Mouse (Mus musculus): ENCODE results near the gene Tmem18. TPM values are rescaled to one million over a fixed set of nuclear protein-coding genes. Genes with fewer than 3 reads are reported as not detected.

Gene Tmem18
- 12.5 and 16.3 TPM in 2 replicates for total RNA-seq (2015)
- 13.2 and 15.0 TPM in 2 replicates for total RNA-seq (2017)

DNA sequence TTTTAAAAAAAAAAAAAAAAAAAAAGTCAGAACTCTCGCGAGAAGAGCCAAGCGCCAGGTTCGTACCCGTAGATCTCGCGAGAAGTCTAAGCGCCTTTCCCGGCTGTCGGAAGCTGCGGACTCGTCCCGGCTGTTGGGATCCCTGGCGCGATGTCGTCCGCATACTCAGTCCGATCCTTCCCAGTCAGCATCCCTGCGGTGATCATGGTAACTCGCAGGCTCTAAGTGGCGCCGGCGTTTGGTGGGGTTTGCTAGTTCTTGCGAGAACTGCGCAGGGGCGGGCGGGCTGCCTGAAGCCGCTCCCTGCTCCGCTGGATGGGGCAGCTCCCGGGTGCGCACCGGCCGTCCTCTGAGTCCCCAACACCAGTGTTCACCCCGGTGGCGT is at the start of gene Tmem18:
Tmem18 (plus strand) TSS at position 71 of the 385 bp plus-strand sequence.
- peak; percentile 88 for ATAC-seq (replicated peaks; ENCODE audit: poor library complexity)

- ATAC-seq (replicated peaks; ENCODE audit: poor library complexity) = no peak
Observed at GRCm38 (mm10) chr12:30557349-30557748, 26.9 kb upstream of the Tmem18 start.

DNA sequence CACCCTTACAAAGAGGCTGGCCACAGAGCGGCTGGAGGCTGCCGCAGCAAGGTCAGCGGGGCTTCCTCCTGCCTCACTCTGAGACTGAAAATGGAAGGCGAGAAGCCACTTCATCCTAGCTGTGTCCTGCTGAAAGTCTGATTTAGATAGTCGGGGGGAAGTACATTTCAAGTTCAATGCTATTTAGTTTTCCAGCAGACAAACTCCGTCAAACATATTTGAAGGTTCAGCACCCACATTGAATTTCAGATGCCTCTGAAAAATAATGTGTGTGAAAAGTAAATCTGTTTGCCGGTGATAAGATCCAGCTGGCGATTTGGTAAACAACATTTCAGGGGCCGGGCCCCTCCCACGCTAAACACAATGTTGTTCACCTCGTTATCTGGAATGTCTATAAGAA is 22.8 kb upstream of the Tmem18 start:
- ATAC-seq (replicated peaks; ENCODE audit: poor library complexity) = no peak

DNA sequence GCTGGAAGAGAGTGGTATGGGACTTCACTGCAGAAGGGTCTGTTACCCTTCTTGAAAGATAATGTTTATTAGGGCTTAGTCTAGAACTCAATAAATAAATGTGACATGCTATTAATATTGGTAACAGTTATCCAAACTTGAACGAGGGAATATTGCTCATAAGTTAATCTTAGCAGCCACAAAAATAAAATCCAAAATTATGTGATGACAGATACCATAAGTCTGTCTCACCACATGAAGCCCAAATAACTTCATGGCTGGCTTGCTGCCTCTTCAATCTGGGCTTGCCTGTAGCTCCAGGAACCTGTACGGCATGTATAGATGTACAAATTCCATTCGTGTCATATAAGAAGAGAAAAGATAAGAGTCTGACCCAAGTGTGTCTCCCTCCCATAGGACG is 12.2 kb upstream of the Tmem18 start:
- ATAC-seq (replicated peaks; ENCODE audit: poor library complexity) = no peak

GRCm38 (mm10) chr12:30575952-30576351 is 8.3 kb upstream of the Tmem18 start:
- no peak for ATAC-seq (replicated peaks; ENCODE audit: poor library complexity)

- peak; percentile 98 for ATAC-seq (replicated peaks; ENCODE audit: poor library complexity)
Observed at GRCm38 (mm10) chr12:30578019-30578418, 6.2 kb upstream of the Tmem18 start.

DNA sequence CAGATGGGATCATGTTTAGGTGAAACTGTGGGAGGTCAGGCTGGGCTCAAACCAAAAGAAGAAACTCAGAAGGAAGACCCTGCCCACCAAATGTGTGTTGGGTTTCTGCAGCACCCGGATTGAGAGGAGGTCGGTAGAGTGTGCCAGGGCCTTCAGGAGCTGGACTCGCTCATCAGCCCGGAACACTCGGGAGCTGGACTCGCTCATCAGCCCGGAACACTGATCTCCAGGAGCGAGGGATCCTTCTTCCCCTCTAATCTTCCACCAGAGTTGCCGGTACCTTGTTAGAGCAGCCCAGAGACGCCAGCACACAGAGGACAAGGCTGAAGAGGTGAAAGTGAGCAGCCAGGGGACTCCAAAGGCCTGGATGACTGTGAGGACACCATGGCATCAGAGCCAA is 2.9 kb upstream of the Tmem18 start:
- ATAC-seq (replicated peaks; ENCODE audit: poor library complexity) = no peak

DNA sequence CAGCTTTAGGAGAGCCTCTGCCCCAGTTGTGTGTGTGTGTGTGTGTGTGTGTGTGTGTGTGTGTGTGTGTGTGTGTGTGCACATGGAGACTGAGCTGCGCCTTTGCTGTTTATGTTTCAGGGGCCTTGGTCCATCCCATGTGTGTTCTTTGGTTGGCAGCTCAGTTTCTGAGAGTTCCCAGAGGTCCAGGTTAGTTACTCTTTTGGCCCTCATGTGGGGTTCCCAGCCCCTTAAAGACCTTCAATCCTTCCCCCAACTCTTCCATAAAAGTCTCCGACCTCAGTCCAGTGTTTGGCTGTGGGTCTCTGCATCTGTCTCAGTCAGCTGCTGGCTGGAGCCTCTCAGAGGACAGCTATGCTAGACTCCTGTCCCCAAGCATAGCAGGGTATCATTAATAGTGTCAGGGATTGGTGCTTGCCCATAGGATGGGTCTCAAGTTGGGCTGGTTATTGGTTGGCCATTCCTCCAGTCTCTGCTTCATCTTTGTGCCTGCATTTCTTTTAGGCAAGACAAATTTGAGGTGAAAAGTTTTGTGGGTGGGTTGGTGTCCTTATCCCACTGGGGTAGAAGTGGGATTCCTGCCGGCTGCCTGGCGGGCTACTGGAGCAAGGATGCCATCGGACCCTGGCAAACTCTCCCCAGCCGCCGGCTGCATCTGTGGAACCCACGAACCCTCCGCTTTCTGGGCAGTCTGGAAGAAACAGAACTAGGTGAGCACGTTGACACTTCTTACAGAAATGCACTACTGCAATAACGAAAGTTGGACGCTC is 455 bp upstream of the Tmem18 start:
- ATAC-seq (replicated peaks; ENCODE audit: poor library complexity) = no peak

DNA sequence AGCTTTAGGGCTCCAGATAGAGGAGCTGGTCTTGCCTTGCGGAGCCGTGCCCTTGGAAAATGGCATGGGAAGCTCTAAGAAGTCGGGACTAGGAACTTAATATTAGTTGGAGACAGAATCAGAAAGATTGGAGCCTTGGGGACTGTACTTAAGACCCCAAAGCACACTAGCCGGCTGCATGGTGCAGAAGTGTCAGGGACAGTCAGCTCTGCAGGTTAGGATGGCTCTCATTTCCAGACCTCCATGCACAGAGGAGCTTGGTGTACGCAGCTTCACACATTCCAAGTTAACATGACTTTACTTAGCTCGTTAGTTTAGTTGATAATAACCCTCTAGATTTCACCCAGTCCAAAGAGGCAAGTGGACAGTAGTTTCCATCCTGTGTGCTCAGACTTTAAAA is 637 bp downstream of the Tmem18 start:
- peak; percentile 15 for ATAC-seq (replicated peaks; ENCODE audit: poor library complexity)

- no peak for ATAC-seq (replicated peaks; ENCODE audit: poor library complexity)
Observed at GRCm38 (mm10) chr12:30591832-30592231, 7.6 kb downstream of the Tmem18 start.

DNA sequence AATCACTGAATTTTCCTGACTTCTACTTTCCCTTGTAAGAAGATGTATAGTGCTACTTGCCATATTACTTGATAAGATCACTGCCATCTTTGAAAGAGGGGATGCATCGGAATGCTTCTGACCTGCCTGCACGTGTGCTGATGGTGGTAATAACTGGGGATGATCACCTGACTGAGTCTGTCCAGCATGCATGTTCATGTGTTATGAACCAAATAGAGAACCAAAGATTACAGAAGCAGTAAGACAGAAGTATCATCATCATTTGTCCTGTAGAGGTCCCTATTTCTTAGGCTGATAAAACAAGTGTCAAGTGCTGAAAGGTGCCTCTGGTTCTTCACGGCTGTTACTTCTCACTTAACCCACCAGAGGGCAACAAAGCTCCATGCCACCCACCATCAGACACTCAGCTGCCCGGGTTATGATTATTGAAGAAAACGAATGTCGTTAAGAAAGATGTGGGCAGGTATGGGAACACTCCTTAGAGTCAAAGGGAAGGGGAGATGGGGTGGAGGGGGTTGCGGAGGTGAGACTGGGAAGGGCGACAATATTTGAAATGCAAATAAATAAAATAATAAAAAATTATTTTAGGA is 12.7 kb downstream of the Tmem18 start:
- ATAC-seq (replicated peaks; ENCODE audit: poor library complexity) = peak; percentile 98

DNA sequence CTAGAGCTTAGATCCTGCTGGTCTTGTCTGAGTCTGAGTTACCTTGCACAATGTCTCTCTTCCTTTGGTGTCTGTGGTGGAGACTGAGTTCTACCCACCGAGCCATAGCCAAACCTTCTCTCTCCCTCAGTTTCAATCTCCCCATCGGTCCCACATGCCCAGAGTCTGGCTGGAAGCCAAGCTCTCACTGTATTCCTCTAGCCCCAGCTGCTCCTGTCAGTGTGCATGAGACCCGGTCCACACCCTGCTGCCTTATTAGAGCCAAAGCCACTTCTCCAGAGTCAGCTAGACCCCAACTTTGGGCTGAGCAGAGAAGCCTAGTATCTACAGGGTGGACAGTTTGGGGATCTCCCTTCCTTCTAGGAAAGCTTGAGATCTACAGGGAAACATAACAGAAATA is 14.7 kb downstream of the Tmem18 start:
- ATAC-seq (replicated peaks; ENCODE audit: poor library complexity) = no peak

DNA sequence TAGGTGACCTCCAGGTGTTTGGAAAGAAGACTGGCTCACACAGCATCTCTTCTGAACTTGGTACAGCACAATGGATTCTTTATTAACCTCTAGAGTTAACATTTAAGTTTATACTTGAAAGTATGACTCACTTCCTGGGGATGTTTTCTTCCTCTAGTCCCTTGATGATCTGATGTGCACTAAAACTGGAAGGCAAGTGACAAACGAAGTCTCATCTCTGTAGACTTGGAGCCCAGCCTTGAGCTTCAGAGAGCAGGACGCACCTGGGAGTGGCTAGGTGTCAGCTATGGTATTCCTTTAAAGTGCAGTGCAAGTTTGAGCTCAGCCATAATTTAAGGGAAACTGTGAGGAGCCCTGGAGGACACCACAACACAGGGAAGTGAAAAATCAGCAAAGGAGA is 15.2 kb downstream of the Tmem18 start:
- no peak for ATAC-seq (replicated peaks; ENCODE audit: poor library complexity)

DNA sequence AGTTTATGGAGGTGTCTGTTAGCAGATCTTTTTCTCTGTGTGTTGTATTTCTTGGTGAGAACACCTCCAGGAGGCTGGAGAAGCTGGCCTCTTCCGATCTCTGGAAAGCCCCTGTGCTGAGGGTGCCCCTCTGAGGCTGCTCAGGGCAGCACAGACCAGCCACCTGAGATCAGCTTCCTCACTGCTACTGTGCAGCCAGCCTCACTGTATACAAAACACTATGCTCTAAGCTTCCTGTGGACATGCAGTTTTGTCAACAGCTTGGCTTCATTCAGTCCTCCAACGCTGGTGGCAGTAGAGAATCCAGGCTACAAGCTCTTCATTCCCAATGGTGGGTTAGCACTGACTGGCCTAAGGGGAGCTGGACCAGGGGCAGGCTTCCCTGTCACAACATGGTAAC is 15.8 kb downstream of the Tmem18 start:
- ATAC-seq (replicated peaks; ENCODE audit: poor library complexity) = no peak

GRCm38 (mm10) chr12:30604012-30604411 is 19.8 kb downstream of the Tmem18 start:
- ATAC-seq (replicated peaks; ENCODE audit: poor library complexity) = peak; percentile 42

GRCm38 (mm10) chr12:30604876-30605275 is 20.6 kb downstream of the Tmem18 start:
- ATAC-seq (replicated peaks; ENCODE audit: poor library complexity) = no peak

DNA sequence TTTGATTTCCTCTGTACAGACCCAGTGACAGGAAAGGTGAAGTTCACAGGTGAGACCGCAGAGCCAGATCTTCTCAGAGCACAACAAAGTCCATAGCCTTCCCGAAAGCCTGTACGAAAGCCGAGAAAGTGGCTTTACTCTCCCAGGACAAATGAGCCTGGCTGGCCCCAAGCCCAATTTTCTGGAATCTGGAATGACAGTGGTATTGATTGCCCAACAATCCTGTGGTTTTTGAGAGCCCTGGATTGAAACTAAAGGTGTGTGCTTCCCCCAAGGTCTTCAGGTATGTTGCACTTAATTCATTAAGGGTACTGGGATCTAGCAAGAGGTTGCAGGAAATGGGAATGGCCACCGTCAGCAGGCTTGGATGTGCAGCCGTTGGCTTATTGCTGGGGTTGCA is 21.7 kb downstream of the Tmem18 start:
- no peak for ATAC-seq (replicated peaks; ENCODE audit: poor library complexity)

GRCm38 (mm10) chr12:30606743-30607142 is 22.5 kb downstream of the Tmem18 start:
- ATAC-seq (replicated peaks; ENCODE audit: poor library complexity) = peak; percentile 82

DNA sequence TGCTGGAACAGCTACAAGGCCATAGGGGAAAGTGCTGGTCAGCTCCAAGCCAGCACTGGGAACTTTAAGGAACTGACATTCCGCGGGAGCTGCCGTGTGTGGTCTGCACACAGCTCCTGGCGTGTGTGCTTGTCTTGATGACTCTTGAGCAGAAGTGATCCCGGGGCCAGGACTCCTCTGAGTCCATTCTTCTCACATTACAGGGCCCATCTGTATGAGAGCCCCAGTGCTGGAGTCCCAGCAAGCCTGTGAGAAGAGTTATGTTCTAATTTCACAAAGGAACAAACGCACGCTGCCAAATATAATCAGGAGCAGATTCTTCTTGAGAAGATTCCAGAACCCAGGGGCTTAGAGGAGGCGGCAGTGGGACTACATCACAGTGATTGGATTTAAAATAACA is 34.2 kb downstream of the Tmem18 start:
- ATAC-seq (replicated peaks; ENCODE audit: poor library complexity) = no peak

GRCm38 (mm10) chr12:30628466-30628865 is 44.2 kb downstream of the Tmem18 start:
- no peak for ATAC-seq (replicated peaks; ENCODE audit: poor library complexity)

DNA sequence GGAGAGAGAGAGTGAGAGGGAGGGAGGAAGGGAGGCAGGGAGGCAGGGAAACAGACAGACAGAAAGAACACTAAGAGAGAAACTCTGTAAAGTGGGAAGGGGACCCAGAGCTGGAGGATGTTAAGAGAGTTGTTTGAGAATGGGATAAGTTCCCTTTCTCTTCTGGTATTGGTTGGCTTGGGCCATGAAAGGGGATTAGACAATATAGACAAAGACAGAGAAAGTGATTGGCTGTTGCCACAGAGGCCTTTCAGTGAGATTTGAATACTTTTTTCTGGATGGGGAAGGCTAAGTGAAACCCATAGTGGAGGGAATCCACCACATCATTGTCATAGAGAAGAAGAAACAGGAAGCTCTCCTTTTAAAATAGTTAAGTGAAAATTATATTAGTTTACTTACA is 50.3 kb downstream of the Tmem18 start:
- no peak for ATAC-seq (replicated peaks; ENCODE audit: poor library complexity)

Data from megakaryocyte progenitor cell, adult 5-6 weeks (primary cell).